8 mouse cellular contexts compared by ENCODE assay signal in genomic region chr10:59949783-59950605, GRCm38 (mm10). TPM values are rescaled to one million over a fixed set of nuclear protein-coding genes. Genes with fewer than 3 reads are reported as not detected.
DNase-seq lines count a peak whose midpoint lies in the region; ATAC-seq and TF ChIP-seq lines count a peak whose summit lies in the region.

No protein-coding gene starts in this region.

- peak overlapping the region; percentile 98 for H3K9ac ChIP-seq in forebrain, embryonic 12.5 days
- H3K9ac ChIP-seq in liver, embryonic 13.5 days: peak overlapping the region; percentile 78

- H3K4me1 ChIP-seq in erythroblast, embryonic 14.5 days (ENCODE audit: control insufficient read depth): peaks cover 25% of the 10 kb centered on the region
- peaks cover 38% of the 10 kb centered on the region for H3K4me1 ChIP-seq in forebrain, embryonic 12.5 days
- peaks cover 32% of the 10 kb centered on the region for H3K4me1 ChIP-seq in liver, embryonic 13.5 days (replicated peaks)
- peaks cover 21% of the 10 kb centered on the region for H3K4me1 ChIP-seq in thymus, adult 2 months (replicated peaks; ENCODE audit: control insufficient read depth, insufficient read depth, low read length)

- H3K36me3 ChIP-seq in erythroblast, embryonic 14.5 days (ENCODE audit: control insufficient read depth): no peaks in the 10 kb centered on the region
- H3K36me3 ChIP-seq in C2C12 (ENCODE audit: control insufficient read depth, insufficient read depth): peaks cover 5% of the 10 kb centered on the region
- H3K36me3 ChIP-seq in forebrain, embryonic 12.5 days (replicated peaks): 0 out of 2 replicates have a peak, but pooled peaks cover 4% of the 10 kb centered on the region
- H3K36me3 ChIP-seq in liver, embryonic 13.5 days: no peaks in the 10 kb centered on the region
- peaks cover 12% of the 10 kb centered on the region for H3K36me3 ChIP-seq in thymus, adult 2 months (ENCODE audit: control insufficient read depth, insufficient read depth, low read length)

- TF ChIP-seq CTCF in C2C12 (IDR thresholded peaks at IDR 0.05; ENCODE audit: control insufficient read depth, insufficient read depth, insufficient read length): no peak
- no peak for TF ChIP-seq CTCF in thymus, adult 2 months (IDR thresholded peaks at IDR 0.05; ENCODE audit: borderline replicate concordance, control insufficient read depth, extremely low read depth, insufficient read depth, low read length, poor library complexity)

- DNase-seq in liver, embryonic 13.5 days: no peak
- DNase-seq in thymus, adult 2 months: peak; percentile 59
- DNase-seq in layer of hippocampus, adult 11-12 months (ENCODE audit: low spot score): no peak
- no peak for DNase-seq in layer of hippocampus, postnatal 14 days (ENCODE audit: low spot score in 2 of 2)

- 42% methylated on average over 15 of the region's 15 CpGs for WGBS in forebrain, embryonic 12.5 days
- 59% methylated on average over 15 of the region's 15 CpGs for WGBS in liver, embryonic 13.5 days (ENCODE audit: insufficient replicate concordance)
- 46% methylated on average over 15 of the region's 15 CpGs for WGBS in thymus, adult 2 months

- peak overlapping the region; percentile 84 for H3ac ChIP-seq in C2C12 (ENCODE audit: control insufficient read depth, insufficient read length, low read depth)

- no peak for TF ChIP-seq POLR2A in thymus, adult 2 months (IDR thresholded peaks at IDR 0.05; ENCODE audit: control insufficient read depth, extremely low read depth, insufficient read depth, low read length, poor library complexity)

- H3K4me2 ChIP-seq in forebrain, embryonic 12.5 days: peak overlapping the region; percentile 86
- H3K4me2 ChIP-seq in liver, embryonic 13.5 days: peak overlapping the region; percentile 98

- H3K27ac ChIP-seq in forebrain, embryonic 12.5 days: peak overlapping the region; percentile 96
- H3K27ac ChIP-seq in liver, embryonic 13.5 days: no peak overlapping the region
- peak overlapping the region; percentile 79 for H3K27ac ChIP-seq in thymus, adult 2 months (ENCODE audit: control insufficient read depth, insufficient read depth, low read length)

- H3K9me3 ChIP-seq in erythroblast, embryonic 14.5 days (ENCODE audit: control insufficient read depth, low read length): no peaks in the 10 kb centered on the region
- no peaks in the 10 kb centered on the region for H3K9me3 ChIP-seq in forebrain, embryonic 12.5 days
- no peaks in the 10 kb centered on the region for H3K9me3 ChIP-seq in liver, embryonic 13.5 days (replicated peaks)

- H3K79me3 ChIP-seq in C2C12 (ENCODE audit: low read depth): peaks cover 17% of the 10 kb centered on the region

- H3K27me3 ChIP-seq in erythroblast, embryonic 14.5 days (ENCODE audit: control insufficient read depth): peaks cover 71% of the 10 kb centered on the region
- H3K27me3 ChIP-seq in C2C12 (ENCODE audit: control insufficient read depth, insufficient read depth, insufficient read length): no peaks in the 10 kb centered on the region
- H3K27me3 ChIP-seq in forebrain, embryonic 12.5 days: no peaks in the 10 kb centered on the region
- peaks cover 55% of the 10 kb centered on the region for H3K27me3 ChIP-seq in liver, embryonic 13.5 days
- no peaks in the 10 kb centered on the region for H3K27me3 ChIP-seq in thymus, adult 2 months (ENCODE audit: control insufficient read depth, insufficient read depth, low read length)

- ATAC-seq in erythroblast, adult 5-6 weeks (replicated peaks; ENCODE audit: low FRiP score, poor library complexity, severe bottlenecking): no peak
- no peak for ATAC-seq in forebrain, embryonic 12.5 days (ENCODE audit: low FRiP score)
- ATAC-seq in liver, embryonic 13.5 days (ENCODE audit: low read depth): no peak

- peaks cover 21% of the 10 kb centered on the region for H3K79me2 ChIP-seq in C2C12 (ENCODE audit: control insufficient read depth, insufficient read depth)

- peak overlapping the region; percentile 12 for H3K4me3 ChIP-seq in erythroblast, embryonic 14.5 days (replicated peaks)
- H3K4me3 ChIP-seq in C2C12 (ENCODE audit: insufficient read depth, poor library complexity, severe bottlenecking): peak overlapping the region; percentile 93
- H3K4me3 ChIP-seq in forebrain, embryonic 12.5 days (replicated peaks): peak overlapping the region; percentile 79
- H3K4me3 ChIP-seq in liver, embryonic 13.5 days (replicated peaks): peak overlapping the region; percentile 68
- H3K4me3 ChIP-seq in thymus, adult 2 months (ENCODE audit: control insufficient read depth, insufficient read depth, low read length): peak overlapping the region; percentile 74

TF ChIP-seq in C2C12, 6 proteins besides CTCF, POLR2A, EP300 and RAD21:
- TF ChIP-seq MYOD1 (IDR thresholded peaks at IDR 0.05; ENCODE audit: control insufficient read depth, insufficient read length, low read depth) (no peak), MYOG (IDR thresholded peaks at IDR 0.05; ENCODE audit: control insufficient read depth, extremely low read depth, insufficient read length) (no peak), USF1 (IDR thresholded peaks at IDR 0.05; ENCODE audit: low read depth) (no peak), FOSL1 (IDR thresholded peaks at IDR 0.05; ENCODE audit: insufficient read depth, low read length, poor library complexity, severe bottlenecking) (no peak), CEBPB (IDR thresholded peaks at IDR 0.05; ENCODE audit: low read depth) (no peak), MAX (IDR thresholded peaks at IDR 0.05) (no peak)

RNA-seq across cellular contexts. Expression of gene Ddit4, which starts 1.6 kb away (rescaled TPM):
- 0.06 and 0.07 TPM in 2 replicates for polyA plus RNA-seq in erythroblast, embryonic 14.5 days (2012)
- total RNA-seq in erythroblast, adult 5-6 weeks (2015; ENCODE audit: low replicate concordance): 1.7 TPM in 1 of 2 replicates, not detected in the other
- total RNA-seq in erythroblast, adult 5-6 weeks (2017; ENCODE audit: low replicate concordance): 0.17 and 0.84 TPM in 2 replicates
- polyA plus RNA-seq in C2C12 (2012; fragmentation: generic; extraction: Trizol): 62.7 TPM
- 58.9 and 61.6 TPM in 2 replicates for polyA plus RNA-seq in forebrain, embryonic 12.5 days (2016; fragmentation: Nextera tagmentation; extraction: Ambion mirVana)
- polyA plus RNA-seq in liver, embryonic 13.5 days (2015; fragmentation: Nextera tagmentation; extraction: Ambion mirVana): 2.7 and 2.8 TPM in 2 replicates
- 157 and 190 TPM in 2 replicates for polyA plus RNA-seq in thymus, adult 2 months (2012; rRNA removed)
- total RNA-seq in layer of hippocampus, postnatal 14 days (2021): 100 to 1,000 TPM in 1 of 2 experiments, 10 to 100 TPM in 1; 99.5 to 106 TPM

RNA-seq across cellular contexts. Expression of gene Ascc1, which starts 52.6 kb away (rescaled TPM):
- polyA plus RNA-seq in erythroblast, embryonic 14.5 days (2012): 7.4 and 8.4 TPM in 2 replicates
- 11.3 and 13.1 TPM in 2 replicates for total RNA-seq in erythroblast, adult 5-6 weeks (2015; ENCODE audit: low replicate concordance)
- 9.6 and 10.0 TPM in 2 replicates for total RNA-seq in erythroblast, adult 5-6 weeks (2017; ENCODE audit: low replicate concordance)
- 24.1 TPM for polyA plus RNA-seq in C2C12 (2012; fragmentation: generic; extraction: Trizol)
- 38.5 and 38.6 TPM in 2 replicates for polyA plus RNA-seq in forebrain, embryonic 12.5 days (2016; fragmentation: Nextera tagmentation; extraction: Ambion mirVana)
- polyA plus RNA-seq in liver, embryonic 13.5 days (2015; fragmentation: Nextera tagmentation; extraction: Ambion mirVana): 21.6 and 23.0 TPM in 2 replicates
- polyA plus RNA-seq in thymus, adult 2 months (2012; rRNA removed): 24.2 and 26.2 TPM in 2 replicates
- 10 to 100 TPM; 18.4 to 19.1 TPM for total RNA-seq in layer of hippocampus, postnatal 14 days (2021)

RNA-seq across cellular contexts. Expression of gene Anapc16, which starts 52.9 kb away (rescaled TPM):
- polyA plus RNA-seq in erythroblast, embryonic 14.5 days (2012): 7.5 and 15.2 TPM in 2 replicates
- total RNA-seq in erythroblast, adult 5-6 weeks (2015; ENCODE audit: low replicate concordance): 16.3 and 21.3 TPM in 2 replicates
- 23.4 and 27.5 TPM in 2 replicates for total RNA-seq in erythroblast, adult 5-6 weeks (2017; ENCODE audit: low replicate concordance)
- polyA plus RNA-seq in C2C12 (2012; fragmentation: generic; extraction: Trizol): 104 TPM
- polyA plus RNA-seq in forebrain, embryonic 12.5 days (2016; fragmentation: Nextera tagmentation; extraction: Ambion mirVana): 100 and 106 TPM in 2 replicates
- 46.4 and 52.7 TPM in 2 replicates for polyA plus RNA-seq in liver, embryonic 13.5 days (2015; fragmentation: Nextera tagmentation; extraction: Ambion mirVana)
- polyA plus RNA-seq in thymus, adult 2 months (2012; rRNA removed): 108 and 136 TPM in 2 replicates
- 10 to 100 TPM; 67.4 to 69.2 TPM for total RNA-seq in layer of hippocampus, postnatal 14 days (2021)

Comparison
In these comparisons a context has a peak if more than half of its experiments do, and no peak if none do; other contexts are left out.
1. H3K4me3 ChIP-seq: peak in every context shown above with its lines; median percentile 93 in C2C12; 79 in forebrain, embryonic 12.5 days; 74 in thymus, adult 2 months; 68 in liver, embryonic 13.5 days; 12 in erythroblast, embryonic 14.5 days.
2. RNA of gene Ddit4, which starts 1.6 kb away (polyA plus RNA-seq): 157 to 190 TPM in thymus, adult 2 months, 62.7 TPM in C2C12 (single experiment) and 58.9 to 61.6 TPM in forebrain, embryonic 12.5 days; 2.7 to 2.8 TPM in liver, embryonic 13.5 days and 0.06 to 0.07 TPM in erythroblast, embryonic 14.5 days; every median in the first group is over 10 times any median in the second.